Mouse (Mus musculus) neural tube, embryonic 13.5 days (tissue): ENCODE data around the gene Dnase1l3. TPM values are rescaled to one million over a fixed set of nuclear protein-coding genes. Genes with fewer than 3 reads are reported as not detected.

ENCODE experiments used
- ATAC-seq: fragments of 200-750 bp; cut with Nextera tagmentation; 2 replicates; pipeline ENCODE4 v1.8.0; 2017; ENCODE audit warnings: low read depth, mild to moderate bottlenecking, moderate TSS enrichment, moderate library complexity
- H3K27ac ChIP-seq: fragments of 300-500 bp; sonication (generic); replicated peaks from 2 replicates; pipeline ENCODE4 v1.5.1; 2015; ENCODE audit warnings: moderate library complexity, mild to moderate bottlenecking, inconsistent platforms
- H3K27me3 ChIP-seq: fragments of 300-500 bp; sonication (generic); 2 replicates; pipeline ENCODE4 v1.6.1; 2015; ENCODE audit warnings: mild to moderate bottlenecking, inconsistent platforms
- H3K36me3 ChIP-seq: fragments of 300-500 bp; sonication (generic); 2 replicates; pipeline ENCODE4 v1.6.1; 2015; ENCODE audit warnings: mild to moderate bottlenecking, inconsistent platforms
- H3K4me1 ChIP-seq: fragments of 300-500 bp; sonication (generic); replicated peaks from 2 replicates; pipeline ENCODE4 v1.6.1; 2015; ENCODE audit warnings: inconsistent platforms
- H3K4me2 ChIP-seq: fragments of 300-500 bp; sonication (generic); 2 replicates; pipeline ENCODE4 v1.6.1; 2015; ENCODE audit warnings: inconsistent platforms, mild to moderate bottlenecking, moderate library complexity
- H3K4me3 ChIP-seq: fragments of 300-500 bp; sonication (generic); 2 replicates; pipeline ENCODE4 v1.5.1; 2015; ENCODE audit warnings: mild to moderate bottlenecking, inconsistent platforms
- H3K9ac ChIP-seq: fragments of 300-500 bp; sonication (generic); 2 replicates; pipeline ENCODE4 v1.6.1; 2015; ENCODE audit warnings: moderate library complexity, mild to moderate bottlenecking, inconsistent platforms
- H3K9me3 ChIP-seq: fragments of 300-500 bp; sonication (generic); 2 replicates; pipeline ENCODE4 v1.6.1; 2016; ENCODE audit warnings: inconsistent platforms
- WGBS: fragments of 180-500 bp; shearing (Covaris S2); methylation state at CpG from one replicate; pipeline ENCODE4 v1.1.7; 2015; 5-methylcytosine and 5-hydroxymethylcytosine counted together
- polyA plus RNA-seq: library from polyadenylated mRNA; unstranded; fragments of >200 nt; fragmentation: Nextera tagmentation; extraction: Ambion mirVana; gene quantifications from 2 replicates; pipeline ENCODE4 v1.2.1, GENCODE M21; 2015

Gene Dnase1l3
- polyA plus RNA-seq, 1 experiment from 2014 or later: 0.06 TPM

DNA sequence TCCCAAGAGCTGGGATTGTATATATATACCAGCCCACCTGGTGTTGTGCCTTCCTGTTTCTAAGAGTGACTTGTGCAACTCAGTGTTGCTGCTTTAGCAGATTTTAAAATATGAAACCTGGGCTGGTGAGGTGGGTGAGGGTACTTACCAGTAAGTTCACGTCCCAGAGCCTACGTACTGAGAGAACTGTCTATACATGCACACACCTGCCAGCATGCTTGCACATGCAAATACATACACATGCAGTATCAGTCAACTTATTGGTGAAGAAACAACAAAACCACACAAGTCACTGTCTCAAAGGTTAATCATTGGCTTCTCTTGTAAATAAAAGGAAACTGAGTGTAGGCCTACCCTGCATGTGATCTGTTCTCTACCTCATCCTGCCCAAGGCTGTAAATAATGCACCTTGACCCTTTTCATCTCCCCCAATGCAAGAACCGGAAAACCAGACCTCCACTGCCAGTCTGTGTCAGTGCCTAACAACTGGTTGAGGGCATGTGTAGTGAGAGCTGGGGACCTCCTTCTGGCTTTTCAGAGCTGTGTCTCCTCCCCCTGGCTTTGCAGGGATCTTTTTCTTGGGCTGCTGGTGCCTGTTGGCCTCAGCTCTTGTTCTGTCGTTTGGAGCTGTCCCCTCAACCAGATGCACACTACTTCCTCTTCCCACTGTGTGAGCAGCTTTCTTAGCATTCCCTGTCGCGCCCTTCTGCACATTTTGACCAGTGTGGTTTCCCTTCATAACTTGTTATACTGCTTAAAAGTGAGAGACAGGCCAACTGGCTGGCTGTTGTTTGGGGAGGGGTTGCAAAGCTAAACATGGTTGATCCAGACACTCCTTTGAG, 76.0 kb downstream of the Dnase1l3 start:
- ATAC-seq: no peak
- H3K4me1 ChIP-seq: no peaks in the 10 kb centered on the region
- H3K27me3 ChIP-seq: no peaks in the 10 kb centered on the region
- H3K36me3 ChIP-seq: peaks cover 93% of the 10 kb centered on the region
- no peak overlapping the region for H3K27ac ChIP-seq
- H3K4me2 ChIP-seq: no peak overlapping the region
- no peak overlapping the region for H3K9ac ChIP-seq
- 85% methylated on average over 6 of the region's 6 CpGs for WGBS
- H3K4me3 ChIP-seq: no peak overlapping the region
- H3K9me3 ChIP-seq: no peaks in the 10 kb centered on the region

Other genes with a start within 250 kb of the Dnase1l3 start
- not detected in 2 replicates for gene Gm26661, start 203.0 kb downstream of the Dnase1l3 start, polyA plus RNA-seq
- 8.2 and 10.7 TPM in 2 replicates for gene Flnb, start 176.6 kb downstream of the Dnase1l3 start, polyA plus RNA-seq
- 0.31 TPM in 1 of 2 replicates, not detected in the other for gene Gm45521, start 37.3 kb downstream of the Dnase1l3 start, polyA plus RNA-seq
- gene Abhd6, start 8.3 kb upstream of the Dnase1l3 start, polyA plus RNA-seq: 26.5 and 28.1 TPM in 2 replicates
- gene Rpp14, start 85.8 kb upstream of the Dnase1l3 start, polyA plus RNA-seq: 50.0 and 58.1 TPM in 2 replicates
- 64.3 and 67.8 TPM in 2 replicates for gene Pxk, start 103.6 kb upstream of the Dnase1l3 start, polyA plus RNA-seq
- gene Pdhb, start 178.5 kb upstream of the Dnase1l3 start, polyA plus RNA-seq: 259 and 285 TPM in 2 replicates
- gene Kctd6, start 219.6 kb upstream of the Dnase1l3 start, polyA plus RNA-seq: 14.5 and 18.7 TPM in 2 replicates